Mouse (Mus musculus) hindbrain, embryonic 13.5 days (tissue): ENCODE results near the gene Ahcyl1. TPM values are rescaled to one million over a fixed set of nuclear protein-coding genes. Genes with fewer than 3 reads are reported as not detected.
A peak's percentile ranks its signal among the peaks of the same experiment; 100 is the strongest.

Experiments used
- ATAC-seq: fragments of 200-750 bp; cut with Nextera tagmentation; 2 replicates; pipeline ENCODE4 v1.8.0; 2017; ENCODE audit warnings: moderate TSS enrichment; ENCODE audit not compliant: low FRiP score
- H3K27ac ChIP-seq: fragments of 300-500 bp; sonication (generic); 2 replicates; pipeline ENCODE4 v1.5.1; 2015; ENCODE audit warnings: inconsistent platforms, mild to moderate bottlenecking, moderate library complexity
- H3K27me3 ChIP-seq: fragments of 300-500 bp; sonication (generic); 2 replicates; pipeline ENCODE4 v1.6.1; 2015; ENCODE audit warnings: mild to moderate bottlenecking, inconsistent platforms
- H3K36me3 ChIP-seq: fragments of 300-500 bp; sonication (generic); 2 replicates; pipeline ENCODE4 v1.6.1; 2015; ENCODE audit warnings: mild to moderate bottlenecking, inconsistent platforms
- H3K4me1 ChIP-seq: fragments of 300-500 bp; sonication (generic); replicated peaks from 2 replicates; pipeline ENCODE4 v1.6.1; 2015; ENCODE audit warnings: inconsistent platforms
- H3K4me2 ChIP-seq: fragments of 300-500 bp; sonication (generic); 2 replicates; pipeline ENCODE4 v1.6.1; 2015; ENCODE audit warnings: inconsistent platforms, mild to moderate bottlenecking, moderate library complexity
- H3K4me3 ChIP-seq: fragments of 300-500 bp; sonication (generic); 2 replicates; pipeline ENCODE4 v1.5.1; 2015; ENCODE audit warnings: mild to moderate bottlenecking, inconsistent platforms
- H3K9ac ChIP-seq: fragments of 300-500 bp; sonication (generic); 2 replicates; pipeline ENCODE4 v1.6.1; 2015; ENCODE audit warnings: mild to moderate bottlenecking, inconsistent platforms
- H3K9me3 ChIP-seq: fragments of 300-500 bp; sonication (generic); 2 replicates; pipeline ENCODE4 v1.6.1; 2016; ENCODE audit warnings: inconsistent platforms
- WGBS: fragments of 180-500 bp; shearing (Covaris S2); methylation state at CpG from one replicate; pipeline ENCODE4 v1.1.7; 2015; 5-methylcytosine and 5-hydroxymethylcytosine counted together
- polyA plus RNA-seq: library from polyadenylated mRNA; unstranded; fragments of >200 nt; fragmentation: Nextera tagmentation; extraction: Ambion mirVana; gene quantifications from 2 replicates; pipeline ENCODE4 v1.2.1, GENCODE M21; 2015

The Ahcyl1 gene
- polyA plus RNA-seq, 1 experiment from 2014 or later: 108 TPM

- peak overlapping the region; percentile 40 for H3K4me2 ChIP-seq
- H3K36me3 ChIP-seq: no peaks in the 10 kb centered on the region
- WGBS: 51% methylated on average over 3 of the region's 3 CpGs
- H3K9me3 ChIP-seq: no peaks in the 10 kb centered on the region
- H3K27ac ChIP-seq: no peak overlapping the region
- H3K27me3 ChIP-seq: no peaks in the 10 kb centered on the region
- H3K4me1 ChIP-seq: peaks cover 34% of the 10 kb centered on the region
- ATAC-seq: no peak
- H3K9ac ChIP-seq: no peak overlapping the region
- H3K4me3 ChIP-seq: 0 out of 2 replicates have a peak overlapping the region, but pooled peaks have one; percentile 94
Measured at GRCm38 (mm10) chr3:107696910-107697309, 550 bp upstream of the Ahcyl1 start.

DNA sequence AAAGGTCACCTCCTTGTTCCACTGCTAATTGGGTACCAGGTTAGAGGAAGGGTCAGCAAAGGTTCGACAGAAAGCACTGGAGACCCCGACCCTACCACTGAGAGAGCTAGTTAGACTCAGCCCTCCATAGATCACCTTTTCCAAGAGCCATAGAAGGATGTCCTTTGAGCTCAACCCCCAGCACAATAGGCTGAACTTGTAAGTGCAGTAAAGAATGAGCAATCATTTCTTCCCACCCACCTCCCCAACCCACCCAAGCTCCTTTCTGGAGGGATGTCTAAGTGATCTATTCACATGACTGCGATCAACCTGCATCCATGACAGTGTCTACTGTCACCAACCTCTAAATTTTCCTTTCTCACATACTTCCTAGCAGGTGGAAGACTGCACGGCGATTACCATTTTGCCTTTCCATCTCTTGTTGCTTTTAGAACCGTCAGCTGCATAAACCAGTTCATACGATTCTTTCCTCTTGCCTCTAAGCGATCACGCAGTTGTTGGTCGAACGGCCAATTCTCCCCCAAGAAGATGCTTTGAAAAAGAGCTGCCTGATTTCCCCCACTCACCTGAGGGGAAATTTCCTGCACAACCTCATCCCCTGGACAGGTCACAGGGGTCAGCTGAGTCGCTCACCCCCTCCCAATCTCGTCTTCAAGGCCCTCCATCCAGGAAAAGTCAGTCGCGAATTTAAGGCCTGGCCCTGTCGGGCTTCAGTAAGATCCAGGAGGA, 977 bp downstream of the Ahcyl1 start:
- peak overlapping the region; percentile 94 for H3K4me2 ChIP-seq
- H3K4me3 ChIP-seq: peak overlapping the region; percentile 94
- peaks cover 48% of the 10 kb centered on the region for H3K4me1 ChIP-seq
- H3K9me3 ChIP-seq: no peaks in the 10 kb centered on the region
- H3K27me3 ChIP-seq: no peaks in the 10 kb centered on the region
- peak overlapping the region; percentile 97 for H3K9ac ChIP-seq
- H3K36me3 ChIP-seq: no peaks in the 10 kb centered on the region
- no peak for ATAC-seq
- 6% methylated on average over 16 of the region's 16 CpGs for WGBS
- H3K27ac ChIP-seq: peak overlapping the region; percentile 96

GRCm38 (mm10) chr3:107694256-107694900, 2.0 kb downstream of the Ahcyl1 start:
- Histone ChIP-seq H3K4me1 (peaks cover 58% of the 10 kb centered on the region), H3K36me3 (no peaks in the 10 kb centered on the region), H3K9me3 (no peaks in the 10 kb centered on the region), H3K4me2 (peak overlapping the region; percentile 94), H3K27ac (no peak overlapping the region), H3K9ac (peak overlapping the region; percentile 97), H3K27me3 (no peaks in the 10 kb centered on the region), H3K4me3 (peak overlapping the region; percentile 94)
- ATAC-seq: no peak
- 54% methylated on average over 2 of the region's 2 CpGs for WGBS

- peak overlapping the region; percentile 53 for H3K27ac ChIP-seq
- 25% methylated on average over 2 of the region's 2 CpGs for WGBS
Measured at GRCm38 (mm10) chr3:107690366-107690765, 6.0 kb downstream of the Ahcyl1 start.

DNA sequence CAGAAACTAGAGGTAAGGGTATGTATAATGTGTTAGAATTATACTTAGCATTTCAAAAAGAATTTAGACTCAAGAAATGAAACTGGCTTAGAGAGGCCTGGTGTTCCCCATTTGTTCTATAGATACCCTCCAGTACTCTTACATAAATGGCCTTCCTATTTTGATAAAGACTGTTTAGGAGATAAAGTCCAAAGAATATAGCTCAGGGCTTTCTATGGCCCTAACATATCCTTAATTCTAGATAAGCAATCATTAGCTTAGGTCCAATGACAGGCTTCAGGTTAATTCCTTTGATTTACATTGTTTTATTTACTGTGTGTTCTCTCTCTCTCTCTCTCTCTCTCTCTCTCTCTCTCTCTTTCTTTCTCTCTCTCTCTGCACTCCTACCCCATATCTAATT, 7.1 kb downstream of the Ahcyl1 start:
- no peak overlapping the region for H3K4me2 ChIP-seq
- H3K36me3 ChIP-seq: no peaks in the 10 kb centered on the region
- no peak overlapping the region for H3K27ac ChIP-seq
- no peak overlapping the region for H3K9ac ChIP-seq
- H3K27me3 ChIP-seq: no peaks in the 10 kb centered on the region
- no peaks in the 10 kb centered on the region for H3K9me3 ChIP-seq
- H3K4me1 ChIP-seq: peaks cover 47% of the 10 kb centered on the region
- no peak overlapping the region for H3K4me3 ChIP-seq
- no peak for ATAC-seq

More at GRCm38 (mm10) chr3:107690366-107690765, 6.0 kb downstream of the Ahcyl1 start:
- Histone ChIP-seq H3K27me3 (no peaks in the 10 kb centered on the region), H3K9me3 (no peaks in the 10 kb centered on the region), H3K4me1 (peaks cover 58% of the 10 kb centered on the region), H3K4me2 (peak overlapping the region; percentile 22; the same call in 1 of the 2 replicates), H3K36me3 (no peaks in the 10 kb centered on the region), H3K4me3 (no peak overlapping the region), H3K9ac (no peak overlapping the region)
- no peak for ATAC-seq

- H3K9me3 ChIP-seq: no peaks in the 10 kb centered on the region
- no peak overlapping the region for H3K4me3 ChIP-seq
- H3K27me3 ChIP-seq: no peaks in the 10 kb centered on the region
- 68% methylated on average over 1 of the region's 1 CpGs for WGBS
- no peak for ATAC-seq
- no peak overlapping the region for H3K9ac ChIP-seq
- H3K27ac ChIP-seq: no peak overlapping the region
- peaks cover 36% of the 10 kb centered on the region for H3K4me1 ChIP-seq
- no peak overlapping the region for H3K4me2 ChIP-seq
- H3K36me3 ChIP-seq: no peaks in the 10 kb centered on the region
Measured at GRCm38 (mm10) chr3:107688236-107688635, 8.1 kb downstream of the Ahcyl1 start.

DNA sequence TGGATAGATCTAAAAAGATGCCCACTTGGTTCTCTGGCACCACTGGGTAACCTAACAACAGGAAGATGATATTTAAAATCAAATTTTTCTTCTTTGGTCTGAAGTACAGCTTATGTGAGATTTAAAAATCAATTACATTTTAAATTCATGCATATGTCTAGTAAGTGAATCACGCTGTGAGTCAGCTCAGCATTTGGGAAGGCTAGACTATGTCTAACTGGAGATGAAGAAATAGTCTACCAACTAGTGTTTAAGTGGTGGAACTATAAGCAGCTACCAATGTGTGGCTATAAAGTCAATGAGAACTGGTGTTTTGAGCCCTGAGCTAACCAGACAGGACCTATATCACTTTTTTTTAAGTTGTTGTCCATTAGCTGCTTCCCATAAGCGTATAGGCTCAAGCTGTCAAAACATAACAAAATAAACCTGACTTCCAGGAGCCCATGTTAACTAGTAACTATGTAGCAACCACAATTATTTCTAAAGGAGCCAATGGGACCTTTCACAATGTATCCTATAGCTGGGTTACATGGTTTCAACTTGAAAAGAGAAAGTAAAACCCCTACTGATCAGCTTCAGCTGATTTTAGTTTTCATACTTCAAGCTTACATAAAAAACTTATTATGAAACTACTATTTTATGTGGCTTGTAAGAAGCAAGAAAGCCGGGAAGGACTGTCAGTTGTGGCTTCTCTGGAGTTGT, 9.9 kb downstream of the Ahcyl1 start:
- 92% methylated on average over 3 of the region's 3 CpGs for WGBS
- Histone ChIP-seq H3K4me1 (peaks cover 30% of the 10 kb centered on the region), H3K27me3 (no peaks in the 10 kb centered on the region), H3K9ac (no peak overlapping the region), H3K4me3 (no peak overlapping the region), H3K4me2 (no peak overlapping the region), H3K36me3 (no peaks in the 10 kb centered on the region), H3K27ac (no peak overlapping the region), H3K9me3 (no peaks in the 10 kb centered on the region)
- no peak for ATAC-seq

GRCm38 (mm10) chr3:107685652-107686051, 10.7 kb downstream of the Ahcyl1 start:
- WGBS: 87% methylated on average over 2 of the region's 2 CpGs
- Histone ChIP-seq H3K4me2 (no peak overlapping the region), H3K9ac (no peak overlapping the region), H3K4me1 (peaks cover 30% of the 10 kb centered on the region), H3K9me3 (no peaks in the 10 kb centered on the region), H3K27me3 (no peaks in the 10 kb centered on the region), H3K4me3 (no peak overlapping the region), H3K27ac (no peak overlapping the region), H3K36me3 (no peaks in the 10 kb centered on the region)
- ATAC-seq: no peak

DNA sequence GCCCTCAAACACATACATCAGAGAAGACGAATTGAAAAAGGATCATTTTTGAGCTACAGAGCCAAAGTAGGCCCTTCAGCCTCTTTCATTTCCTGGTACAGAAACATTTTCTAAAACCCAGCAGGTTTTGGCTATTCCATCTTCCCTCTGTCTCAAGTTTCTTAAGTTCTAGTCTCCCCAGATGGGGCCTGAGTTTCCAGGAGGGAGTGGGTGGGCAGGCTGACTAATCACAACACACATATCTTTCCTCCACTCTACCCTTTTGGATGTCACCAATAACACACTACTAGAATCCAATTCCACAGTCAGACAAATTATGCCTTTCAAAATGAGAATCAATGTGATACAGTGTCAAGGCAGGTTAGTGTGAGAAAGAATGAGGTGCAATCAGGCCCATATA, 12.8 kb downstream of the Ahcyl1 start:
- Histone ChIP-seq H3K4me3 (no peak overlapping the region), H3K4me1 (peaks cover 23% of the 10 kb centered on the region), H3K27me3 (no peaks in the 10 kb centered on the region), H3K9ac (no peak overlapping the region), H3K36me3 (no peaks in the 10 kb centered on the region), H3K27ac (no peak overlapping the region), H3K4me2 (no peak overlapping the region), H3K9me3 (no peaks in the 10 kb centered on the region)
- no peak for ATAC-seq
- WGBS: 92% methylated on average over 1 of the region's 1 CpGs

DNA sequence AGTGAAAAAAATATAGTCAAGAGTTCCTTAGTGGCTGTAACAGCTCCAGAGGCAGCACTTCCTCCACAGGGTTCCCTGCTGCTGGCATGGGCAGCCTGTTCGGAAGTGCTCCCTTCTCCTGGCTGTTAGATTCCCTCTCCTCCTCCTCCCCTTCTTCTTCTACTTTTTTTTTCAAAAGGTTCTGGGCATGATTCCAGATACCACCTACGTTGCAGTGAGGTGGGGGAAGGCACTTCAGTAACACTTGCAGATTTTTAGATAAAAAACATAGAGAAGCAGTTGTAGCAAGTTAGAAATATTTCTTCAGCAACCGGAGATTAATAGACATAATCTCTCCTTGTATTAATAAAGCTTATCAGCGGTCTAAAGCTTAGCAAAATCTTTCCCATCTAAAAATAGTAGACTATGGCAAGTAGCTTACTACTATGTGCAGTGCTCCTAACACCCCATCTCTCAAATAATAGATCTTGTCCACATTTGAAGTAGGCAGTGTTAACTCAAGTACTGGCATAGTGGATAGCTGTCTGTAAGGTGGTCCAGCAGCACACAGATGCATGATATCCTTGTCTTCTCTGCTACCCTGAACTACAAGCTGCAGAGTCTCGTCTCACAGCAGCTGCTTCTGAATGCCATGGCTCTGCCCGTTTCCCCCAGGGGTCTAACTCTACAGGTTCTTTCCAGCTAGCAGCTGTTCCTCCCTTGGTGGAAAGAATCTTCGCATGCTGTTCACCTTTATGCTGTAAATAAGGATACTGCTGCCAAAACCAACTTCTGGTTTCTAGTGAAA, 15.4 kb downstream of the Ahcyl1 start:
- WGBS: 40% methylated on average over 7 of the region's 7 CpGs
- no peak overlapping the region for H3K9ac ChIP-seq
- 0 out of 2 replicates have a peak, but pooled peaks have one; percentile 21 for ATAC-seq
- H3K27me3 ChIP-seq: no peaks in the 10 kb centered on the region
- H3K4me1 ChIP-seq: peaks cover 22% of the 10 kb centered on the region
- H3K9me3 ChIP-seq: no peaks in the 10 kb centered on the region
- peaks cover 4% of the 10 kb centered on the region for H3K36me3 ChIP-seq
- H3K4me2 ChIP-seq: no peak overlapping the region
- H3K4me3 ChIP-seq: no peak overlapping the region
- 0 out of 2 replicates have a peak overlapping the region, but pooled peaks have one; percentile 46 for H3K27ac ChIP-seq

- Histone ChIP-seq H3K36me3 (peaks cover 83% of the 10 kb centered on the region), H3K27me3 (no peaks in the 10 kb centered on the region), H3K9me3 (no peaks in the 10 kb centered on the region), H3K4me2 (no peak overlapping the region), H3K9ac (no peak overlapping the region), H3K4me1 (no peaks in the 10 kb centered on the region), H3K27ac (no peak overlapping the region), H3K4me3 (no peak overlapping the region)
- ATAC-seq: no peak
- 93% methylated on average over 2 of the region's 2 CpGs for WGBS
Measured at GRCm38 (mm10) chr3:107671509-107671908, 24.9 kb downstream of the Ahcyl1 start.

- 92% methylated on average over 4 of the region's 4 CpGs for WGBS
- Histone ChIP-seq H3K36me3 (peaks cover 88% of the 10 kb centered on the region), H3K27ac (no peak overlapping the region), H3K4me1 (no peaks in the 10 kb centered on the region), H3K9ac (no peak overlapping the region), H3K27me3 (no peaks in the 10 kb centered on the region), H3K4me3 (no peak overlapping the region), H3K9me3 (no peaks in the 10 kb centered on the region), H3K4me2 (no peak overlapping the region)
- no peak for ATAC-seq
Measured at GRCm38 (mm10) chr3:107670500-107670899, 25.9 kb downstream of the Ahcyl1 start.
